Mouse (Mus musculus) olfactory bulb, adult 2 months (tissue): ENCODE measurements around the gene Anxa6.

Experiments used
- CTCF ChIP-seq: fragments of 200-500 bp; IDR thresholded peaks from 2 replicates; pipeline ENCODE4 v1.5.1; 2012; ENCODE audit warnings: low read depth, mild to moderate bottlenecking, low read length, moderate library complexity; ENCODE audit not compliant: insufficient read depth
- POLR2A ChIP-seq: fragments of 200-500 bp; IDR thresholded peaks from 2 replicates; pipeline ENCODE4 v1.6.1; 2012; ENCODE audit warnings: mild to moderate bottlenecking, low read depth, low read length, moderate library complexity; ENCODE audit not compliant: insufficient read depth

- no peak for TF ChIP-seq POLR2A
- TF ChIP-seq CTCF, result no peak
Observed at GRCm38 (mm10) chr11:55011440-55011839, 21.8 kb downstream of the Anxa6 start.
